Mouse (Mus musculus) testis, adult 2 months (tissue): Measurements from ENCODE around the gene Tfcp2.

Experiments used
- CTCF ChIP-seq: fragments of 200-500 bp; IDR thresholded peaks from 2 replicates; pipeline ENCODE4 v1.5.1; 2012; ENCODE audit warnings: low read depth, mild to moderate bottlenecking, inconsistent platforms, low read length, moderate library complexity; ENCODE audit not compliant: control insufficient read depth, insufficient read depth, insufficient replicate concordance
- POLR2A ChIP-seq: fragments of 200-500 bp; IDR thresholded peaks from 2 replicates; pipeline ENCODE4 v1.6.1; 2012; ENCODE audit warnings: low read depth, mild to moderate bottlenecking, inconsistent platforms, low read length, moderate library complexity; ENCODE audit not compliant: control insufficient read depth

DNA sequence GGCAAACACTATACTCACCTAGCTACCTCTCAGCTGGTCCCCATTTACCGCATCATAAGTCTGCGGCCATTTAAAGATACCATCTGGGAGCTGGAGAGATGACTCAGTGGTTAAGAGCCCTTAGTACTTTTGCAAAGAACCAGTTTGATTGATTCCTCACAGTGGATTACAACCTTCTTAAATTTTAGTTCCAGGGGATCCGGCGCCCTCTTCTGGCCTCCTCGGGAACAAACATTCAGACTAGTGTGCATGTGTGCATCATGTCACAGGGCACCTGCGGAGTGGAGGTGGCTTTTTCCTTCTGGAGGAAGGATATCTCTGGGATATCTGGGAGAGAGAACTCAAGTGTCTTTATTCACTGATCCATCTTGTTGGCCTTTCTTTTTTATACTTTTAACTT, 88.1 kb downstream of the Tfcp2 start:
- peak; percentile 45; the same call in 1 of the 2 replicates for TF ChIP-seq CTCF
- no peak for TF ChIP-seq POLR2A
